Mouse (Mus musculus): Measurements from ENCODE around the gene Slc6a1. TPM values are rescaled to one million over a fixed set of nuclear protein-coding genes. Genes with fewer than 3 reads are reported as not detected.

The Slc6a1 gene
- total RNA-seq, 2 experiments from 2014 or later: not detected

DNA sequence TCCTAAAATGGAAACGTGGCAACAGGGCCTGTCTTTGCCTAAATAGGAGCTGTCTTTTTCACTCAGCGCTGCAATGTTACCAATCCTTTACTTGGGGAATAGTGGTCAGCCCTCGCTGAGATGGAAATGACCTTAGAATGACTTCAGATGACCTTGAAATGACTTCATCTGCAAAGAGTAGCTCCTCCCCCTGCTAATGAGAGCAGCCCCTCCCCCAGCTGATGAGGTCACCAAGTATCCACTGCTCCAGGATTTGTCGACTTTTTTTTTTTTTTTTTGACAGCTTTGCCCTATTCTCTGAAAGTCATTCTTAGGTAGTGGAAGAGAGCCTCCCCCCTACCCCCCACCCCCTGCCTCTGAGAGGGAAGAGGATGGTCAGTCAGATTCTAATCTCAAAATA lies 3.0 kb downstream of the Slc6a1 start:
- ATAC-seq (replicated peaks; ENCODE audit: low FRiP score, poor library complexity, severe bottlenecking): no peak

DNA sequence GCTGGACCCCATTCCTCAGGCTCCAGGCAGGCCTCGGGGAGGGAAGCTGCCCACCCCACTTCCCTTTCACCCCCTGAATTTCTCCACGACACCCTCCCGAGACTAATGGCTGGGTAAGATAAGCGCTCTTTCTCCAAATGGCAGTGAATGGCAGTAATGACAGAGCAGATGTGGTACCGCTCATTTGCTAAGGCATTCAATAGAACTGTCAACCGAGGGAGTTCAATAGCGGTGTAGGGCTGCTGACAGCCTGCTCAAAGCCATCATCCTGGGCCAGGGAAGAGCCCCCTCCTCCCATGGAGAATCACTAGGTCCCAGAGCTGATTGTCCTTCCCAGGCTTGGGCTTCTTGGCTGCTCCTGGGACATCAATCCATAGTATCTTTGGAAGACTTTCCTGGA lies 6.7 kb downstream of the Slc6a1 start:
- ATAC-seq (replicated peaks; ENCODE audit: low FRiP score, poor library complexity, severe bottlenecking): no peak

DNA sequence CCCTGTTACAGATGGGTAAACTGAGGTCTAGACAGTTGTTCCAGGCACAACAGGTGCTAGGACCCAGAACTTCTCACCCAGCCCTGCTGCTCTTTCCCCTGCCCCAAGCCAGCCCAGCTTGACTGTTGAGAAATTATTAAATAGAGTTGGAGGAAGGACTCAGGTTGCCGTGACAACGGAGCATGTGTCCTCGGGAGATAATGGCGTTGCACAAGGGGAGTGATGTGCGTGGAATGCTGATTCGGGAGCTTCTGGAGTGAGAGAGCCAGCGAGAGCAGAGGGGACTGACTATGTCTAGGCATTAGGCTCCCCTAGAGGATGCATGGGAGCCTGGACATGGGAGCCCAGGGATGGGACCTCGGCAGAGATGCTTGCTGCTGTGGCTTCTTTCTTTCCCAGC lies 7.7 kb downstream of the Slc6a1 start:
- no peak for ATAC-seq (replicated peaks; ENCODE audit: low FRiP score, poor library complexity, severe bottlenecking)

DNA sequence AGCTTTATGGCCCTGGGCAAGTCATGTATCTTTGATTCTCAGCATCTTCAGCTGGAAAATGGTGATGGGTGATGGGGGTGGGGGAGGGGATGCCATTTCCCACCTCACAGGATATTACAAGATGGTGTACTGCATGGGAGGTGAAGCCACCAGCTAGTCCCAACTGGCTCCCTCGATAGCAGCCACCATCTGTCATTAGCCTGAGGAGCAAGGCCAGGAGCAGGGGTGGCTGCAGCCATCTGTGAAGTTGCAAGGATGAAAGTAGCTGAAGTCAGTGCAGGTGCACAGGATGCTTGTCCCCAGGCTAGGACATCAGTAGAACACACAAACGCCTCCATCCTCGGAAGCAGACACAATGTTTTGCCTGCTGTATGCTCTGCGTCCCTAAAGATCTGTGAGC lies 8.5 kb downstream of the Slc6a1 start:
- ATAC-seq (replicated peaks; ENCODE audit: low FRiP score, poor library complexity, severe bottlenecking): no peak

DNA sequence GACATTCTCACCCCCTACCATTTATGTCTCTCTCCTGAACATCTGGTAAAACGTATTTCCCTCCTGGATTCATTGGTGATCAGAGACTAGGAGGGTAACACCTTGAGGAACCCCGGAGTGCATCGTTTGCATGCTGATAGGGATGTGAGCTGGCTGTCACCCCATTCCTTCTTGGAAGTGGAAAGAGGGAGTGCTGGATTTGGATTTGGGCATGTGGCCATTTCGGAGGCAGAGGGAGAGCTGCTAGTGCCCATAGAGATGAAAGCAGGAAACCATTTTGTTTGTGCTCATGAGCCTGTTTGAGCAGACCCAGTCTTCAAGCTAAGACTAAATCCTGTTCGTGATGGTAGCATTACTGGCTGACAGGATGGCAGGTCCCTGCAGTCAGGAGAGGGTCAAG lies 9.0 kb downstream of the Slc6a1 start:
- no peak for ATAC-seq (replicated peaks; ENCODE audit: low FRiP score, poor library complexity, severe bottlenecking)

DNA sequence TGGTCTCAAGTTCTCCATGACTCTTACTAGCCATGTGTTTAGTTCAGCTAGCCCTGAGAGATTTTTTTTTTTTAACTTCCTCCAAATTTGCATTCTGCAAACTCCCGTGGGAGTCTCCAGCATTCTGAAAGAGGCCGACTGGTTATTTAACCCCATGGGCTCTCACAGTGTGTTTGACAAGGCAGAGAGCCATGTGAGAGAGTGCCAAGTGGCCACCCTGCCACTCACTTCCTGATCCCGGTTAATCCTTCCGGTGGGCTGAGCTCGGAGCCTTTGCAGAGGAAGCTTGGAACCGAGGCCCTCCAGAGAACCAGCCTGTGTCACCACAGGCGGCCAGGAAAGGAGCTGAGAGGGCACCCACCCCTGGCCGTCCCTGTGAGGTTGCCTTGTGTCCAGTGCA lies 11.1 kb downstream of the Slc6a1 start:
- no peak for ATAC-seq (replicated peaks; ENCODE audit: low FRiP score, poor library complexity, severe bottlenecking)

DNA sequence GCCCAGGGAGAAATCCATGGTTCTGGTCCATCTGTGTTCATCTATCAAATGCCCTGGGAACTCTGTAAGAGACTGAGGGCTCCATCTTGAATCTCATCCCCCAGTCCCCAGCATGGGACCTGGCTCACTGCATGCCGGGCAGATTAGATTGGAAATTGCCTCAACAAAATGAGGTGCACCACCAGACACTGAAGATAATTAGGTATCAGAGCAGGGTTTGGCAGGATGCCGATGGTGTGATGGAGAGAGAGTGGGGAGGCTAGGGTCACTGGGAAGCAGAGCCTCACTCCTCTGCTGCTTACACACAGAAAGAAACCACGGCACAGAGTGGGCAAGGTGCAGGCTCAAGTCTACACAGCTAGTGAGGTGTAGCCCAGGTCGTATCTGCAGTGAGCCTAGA lies 12.7 kb downstream of the Slc6a1 start:
- no peak for ATAC-seq (replicated peaks; ENCODE audit: low FRiP score, poor library complexity, severe bottlenecking)

DNA sequence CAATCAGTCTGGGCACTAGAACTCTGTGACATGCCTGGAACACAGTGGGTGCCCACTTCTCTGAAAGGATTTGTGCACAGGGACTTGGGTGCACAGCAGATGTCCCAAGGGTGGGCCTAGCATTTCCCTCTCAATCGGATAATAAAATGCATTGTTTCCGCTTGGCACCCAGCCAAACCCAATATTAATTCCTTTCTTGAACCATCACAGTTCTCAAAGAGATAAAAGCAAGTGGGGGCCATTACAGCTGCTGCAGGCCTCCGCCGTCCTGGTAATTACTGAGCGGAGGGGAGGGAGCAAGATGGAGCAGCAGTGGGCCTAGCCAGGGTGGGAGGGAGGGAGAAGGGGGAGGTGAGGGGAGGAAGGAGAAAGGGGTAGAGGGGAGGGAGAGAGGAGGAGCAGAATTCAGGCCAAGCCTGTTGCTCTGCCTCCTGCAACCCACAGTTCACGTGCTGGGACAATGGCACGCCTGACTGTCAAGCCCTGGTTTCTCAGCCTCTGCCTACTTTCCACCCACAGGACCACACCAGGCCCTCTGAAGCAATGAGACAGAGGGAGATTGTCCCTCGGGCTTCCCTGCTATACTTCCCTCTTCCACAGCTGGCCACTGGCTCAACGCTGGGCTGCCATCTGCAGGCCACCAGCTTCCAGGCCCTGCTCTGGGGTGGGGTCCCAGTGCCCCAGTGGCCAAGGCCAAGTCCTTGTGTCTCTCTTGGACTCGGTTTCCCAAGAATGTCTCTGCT lies 15.0 kb downstream of the Slc6a1 start:
- no peak for ATAC-seq (replicated peaks; ENCODE audit: low FRiP score, poor library complexity, severe bottlenecking)

DNA sequence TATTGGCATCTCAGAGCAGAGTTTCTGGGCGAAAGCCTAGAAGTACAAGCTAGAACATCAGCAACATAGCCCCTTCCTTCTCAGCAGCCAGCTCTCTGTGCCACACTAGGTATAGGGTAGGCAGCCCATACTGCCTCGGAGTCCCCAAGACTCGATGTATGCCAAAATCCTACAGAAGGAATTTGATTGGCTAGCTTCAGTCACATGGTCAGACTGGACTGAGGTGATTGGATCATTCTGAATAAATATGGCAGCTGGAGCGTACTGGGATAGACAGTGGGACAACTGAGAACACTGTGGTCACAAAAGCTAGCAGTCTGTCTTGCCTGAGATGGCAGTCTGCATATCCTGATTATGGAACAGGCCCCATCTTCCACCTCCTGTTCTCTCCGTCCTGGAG lies 17.3 kb downstream of the Slc6a1 start:
- no peak for ATAC-seq (replicated peaks; ENCODE audit: low FRiP score, poor library complexity, severe bottlenecking)

DNA sequence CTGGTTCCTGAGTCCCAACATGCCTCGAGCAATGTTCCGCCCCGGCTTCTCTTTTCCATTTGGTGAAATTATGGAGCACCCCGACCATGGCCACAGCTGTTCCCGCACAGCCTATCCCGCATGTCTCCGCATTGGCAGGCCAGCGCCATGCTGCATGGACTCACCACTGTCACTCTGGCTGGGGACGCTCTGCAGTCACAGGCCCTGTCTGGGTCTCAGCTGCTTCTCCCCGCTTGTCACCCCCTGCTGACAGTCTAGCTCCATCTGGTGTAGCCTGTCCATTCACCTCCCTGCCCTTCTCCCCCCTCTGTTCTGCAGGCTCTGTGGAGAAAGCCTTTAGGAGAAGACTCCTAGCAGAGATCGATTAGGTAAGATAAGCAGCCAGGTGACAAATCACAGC lies 18.3 kb downstream of the Slc6a1 start:
- no peak for ATAC-seq (replicated peaks; ENCODE audit: low FRiP score, poor library complexity, severe bottlenecking)

DNA sequence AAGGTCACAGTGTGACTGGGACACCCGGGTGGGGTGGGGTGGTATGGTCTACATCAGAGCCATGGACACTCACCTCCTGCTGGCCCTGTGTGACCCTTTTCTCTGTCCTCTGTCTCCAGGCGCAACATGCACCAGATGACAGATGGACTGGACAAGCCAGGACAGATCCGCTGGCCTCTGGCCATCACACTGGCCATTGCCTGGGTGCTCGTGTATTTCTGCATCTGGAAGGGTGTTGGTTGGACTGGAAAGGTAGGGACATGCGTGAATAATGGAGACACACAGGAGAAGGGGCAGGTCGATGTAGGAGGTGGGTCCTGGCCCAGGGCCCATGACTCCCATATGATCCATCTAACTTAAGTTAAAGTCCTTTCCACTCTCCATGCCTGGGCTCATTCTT lies 22.2 kb downstream of the Slc6a1 start:
- ATAC-seq (replicated peaks; ENCODE audit: low FRiP score, poor library complexity, severe bottlenecking): no peak

DNA sequence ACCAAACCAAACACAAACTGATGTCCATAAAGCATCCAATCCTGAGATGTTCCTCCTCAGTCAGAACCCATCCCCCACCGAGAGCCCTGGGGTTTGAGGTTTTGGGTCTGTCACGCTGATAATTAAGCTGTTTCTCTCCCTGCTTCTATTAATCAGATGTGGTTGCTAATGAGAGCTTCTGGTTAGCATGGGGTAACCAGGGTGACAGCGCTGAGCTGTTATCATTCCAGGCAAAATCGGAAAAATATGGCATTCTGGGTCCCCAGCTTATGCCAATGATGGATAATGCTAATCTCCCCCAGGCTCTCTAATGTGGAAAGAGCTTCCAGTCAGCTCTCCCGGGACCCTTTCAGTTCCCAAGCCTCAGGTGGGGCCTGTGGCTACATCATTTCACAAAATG lies 38.1 kb downstream of the Slc6a1 start:
- no peak for ATAC-seq (replicated peaks; ENCODE audit: low FRiP score, poor library complexity, severe bottlenecking)

DNA sequence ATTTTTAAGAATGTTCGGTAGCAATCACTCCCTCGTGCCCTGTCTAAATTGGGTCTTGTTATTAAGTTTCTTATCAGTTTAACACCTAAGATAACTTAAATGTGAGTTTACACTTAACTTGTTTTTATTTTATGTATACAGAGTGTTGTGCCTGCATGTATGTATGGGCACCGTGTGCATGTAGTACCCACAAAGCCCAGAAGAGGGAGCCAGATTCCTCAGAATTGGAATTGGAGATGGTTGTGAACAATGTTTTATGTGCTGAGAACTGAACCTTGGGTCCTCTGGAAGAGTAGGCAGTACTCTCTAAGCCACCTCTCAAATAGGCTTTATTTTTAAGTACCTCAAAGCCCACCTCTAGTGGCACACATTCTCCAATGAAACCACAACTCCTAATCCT lies 38.7 kb downstream of the Slc6a1 start:
- no peak for ATAC-seq (replicated peaks; ENCODE audit: low FRiP score, poor library complexity, severe bottlenecking)

DNA sequence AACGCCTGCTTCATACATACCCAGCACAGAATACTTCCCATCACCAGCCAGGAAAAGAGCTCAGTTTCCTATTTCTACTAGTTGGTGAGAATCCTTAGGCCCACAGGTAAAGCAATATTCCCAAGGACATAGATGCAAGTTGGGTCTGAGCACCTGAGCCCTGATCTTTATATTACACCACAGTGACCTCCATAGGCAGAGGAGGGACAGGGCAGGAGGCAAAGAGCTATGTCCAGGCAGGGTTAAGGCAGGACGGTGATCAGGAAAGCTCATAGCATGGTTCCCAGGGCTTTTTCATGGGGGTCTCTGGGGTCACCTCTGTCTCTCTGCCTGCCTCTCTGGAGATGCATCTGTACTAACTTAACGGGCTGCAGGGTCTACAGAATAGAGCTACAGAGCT lies 40.5 kb downstream of the Slc6a1 start:
- no peak for ATAC-seq (replicated peaks; ENCODE audit: low FRiP score, poor library complexity, severe bottlenecking)

DNA sequence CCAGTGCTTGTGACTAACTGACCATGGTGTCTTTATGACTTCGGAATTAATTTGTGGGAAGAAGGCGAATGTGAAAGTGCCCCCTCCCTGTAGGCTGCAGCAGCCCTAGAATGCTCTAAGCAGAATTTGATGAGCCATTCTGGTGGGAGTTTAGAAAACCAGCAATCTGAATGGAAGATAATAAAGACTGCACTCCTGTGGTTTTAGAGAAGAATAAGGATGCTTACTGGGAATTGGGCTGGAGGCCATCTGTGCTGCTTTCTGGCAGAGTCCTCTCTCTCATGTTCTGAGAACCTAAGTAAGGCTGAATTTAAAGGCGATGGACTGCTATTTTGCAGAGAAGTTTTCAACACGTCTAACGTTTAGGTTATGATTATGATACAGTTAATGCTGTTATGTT lies 42.4 kb downstream of the Slc6a1 start:
- ATAC-seq (replicated peaks; ENCODE audit: low FRiP score, poor library complexity, severe bottlenecking): no peak

DNA sequence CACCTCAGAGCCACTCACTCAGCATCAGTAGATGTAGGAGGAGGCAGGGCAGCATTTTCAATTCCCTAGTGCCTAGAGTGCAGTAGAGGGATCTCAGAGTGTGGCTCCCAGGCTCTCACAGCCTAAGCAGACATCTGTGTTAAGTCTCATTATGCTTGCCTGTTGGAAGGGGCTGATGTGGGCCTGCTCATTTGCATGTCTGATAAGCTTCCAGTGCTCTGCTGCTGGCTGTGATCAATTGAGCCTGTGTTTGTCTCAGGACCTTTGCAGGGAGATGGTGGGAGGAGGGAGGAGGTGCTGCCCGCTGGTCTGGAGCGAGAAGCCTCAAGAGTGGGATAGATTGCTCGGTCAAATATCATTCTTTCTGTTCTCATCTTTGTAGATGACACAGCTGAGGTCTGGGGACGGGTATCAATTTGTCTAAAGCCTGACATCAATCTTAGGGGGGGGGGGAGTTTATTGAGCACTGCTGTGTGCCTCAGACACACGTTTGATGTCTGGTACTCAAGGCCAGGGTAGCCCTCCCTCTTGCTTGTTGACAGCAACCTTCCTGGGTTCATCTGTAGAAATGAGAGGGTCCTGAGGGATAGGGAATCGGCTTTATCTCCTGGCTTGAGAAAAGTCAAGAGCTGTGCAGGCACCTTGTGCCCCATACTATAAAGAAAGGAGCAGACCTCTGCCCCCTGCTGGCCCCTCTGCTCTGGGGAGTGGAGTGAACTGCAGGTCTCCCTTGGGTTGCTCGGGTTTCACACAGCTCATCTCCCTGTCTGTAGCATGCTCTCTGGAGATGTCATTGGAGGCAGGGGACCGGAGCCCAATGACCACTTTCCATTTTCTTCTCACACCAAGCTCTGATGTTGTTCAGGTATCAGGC lies 47.4 kb downstream of the Slc6a1 start:
- ATAC-seq (replicated peaks; ENCODE audit: low FRiP score, poor library complexity, severe bottlenecking): no peak

DNA sequence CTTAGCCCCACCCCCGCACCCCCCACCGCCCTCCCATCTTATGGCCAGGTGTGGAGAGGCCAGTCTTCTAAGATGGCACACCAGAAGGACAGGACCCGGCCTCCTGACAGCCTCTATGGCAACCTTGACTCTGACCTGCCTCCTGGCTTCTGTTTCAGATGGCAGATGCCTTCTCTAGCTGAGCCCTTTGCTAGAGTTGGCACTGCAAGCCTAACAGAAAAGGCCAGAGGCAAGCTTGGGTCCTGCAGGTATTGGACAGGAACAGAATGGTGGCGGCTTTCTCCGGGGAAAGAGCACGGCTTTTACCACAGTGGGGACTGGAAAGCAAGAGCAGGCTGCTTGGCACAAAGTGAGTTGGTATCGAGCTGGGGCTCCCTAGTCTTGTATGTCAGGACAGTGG lies 49.5 kb downstream of the Slc6a1 start:
- ATAC-seq (replicated peaks; ENCODE audit: low FRiP score, poor library complexity, severe bottlenecking): no peak

DNA sequence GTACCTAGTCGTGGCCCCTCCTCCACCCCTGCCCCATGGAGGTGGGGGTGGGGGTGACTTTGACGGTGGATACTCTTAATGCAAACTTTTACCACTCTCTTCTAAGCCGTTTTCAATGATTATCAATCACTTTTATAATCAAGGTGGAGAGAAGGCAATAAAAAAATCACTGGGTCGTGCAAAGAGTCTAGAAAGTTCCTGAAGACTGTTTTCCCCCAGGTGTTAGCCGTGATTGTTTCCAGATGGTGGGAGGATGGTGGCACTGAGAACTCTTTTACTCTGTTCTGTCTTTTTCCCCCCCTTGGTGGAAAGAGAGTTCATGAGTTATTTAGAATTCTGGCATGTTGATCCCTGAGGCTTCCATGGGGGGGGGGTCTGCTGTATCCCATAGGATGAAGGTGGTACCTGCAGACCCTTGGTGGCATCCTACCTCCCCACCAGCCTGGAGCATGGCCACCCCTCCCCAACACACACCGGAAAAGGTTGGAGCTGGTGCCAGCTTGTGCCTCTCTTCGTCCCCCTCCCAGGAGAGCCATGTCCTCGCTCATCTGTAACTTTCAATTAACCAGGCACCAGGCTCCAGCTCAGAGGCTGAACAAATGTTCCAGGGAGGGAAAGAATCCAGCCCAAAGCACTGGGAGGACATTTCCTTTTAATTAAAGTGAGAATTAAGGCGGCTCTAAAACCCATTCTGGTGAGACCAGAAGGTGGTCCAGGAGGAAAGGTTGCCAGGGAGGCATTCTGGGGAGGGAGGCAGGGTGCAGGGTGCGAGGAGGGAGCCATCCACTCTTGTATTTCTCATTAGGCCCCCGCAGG lies 53.9 kb downstream of the Slc6a1 start:
- no peak for ATAC-seq (replicated peaks; ENCODE audit: low FRiP score, poor library complexity, severe bottlenecking)

DNA sequence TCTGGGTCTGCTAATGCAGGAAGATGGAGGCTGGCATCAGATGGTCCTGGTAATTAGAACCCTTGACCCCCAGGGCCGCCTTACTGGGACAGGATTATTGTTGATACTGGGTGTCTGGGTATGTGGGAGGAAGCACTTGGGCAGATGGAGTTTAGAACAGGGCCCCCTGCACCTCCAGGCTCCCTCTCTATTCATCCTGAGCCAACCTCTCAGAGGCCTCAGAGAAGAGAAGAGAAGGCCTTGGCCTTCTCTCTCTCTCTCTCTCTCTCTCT lies 54.4 kb downstream of the Slc6a1 start:
- ATAC-seq (replicated peaks; ENCODE audit: low FRiP score, poor library complexity, severe bottlenecking): no peak

DNA sequence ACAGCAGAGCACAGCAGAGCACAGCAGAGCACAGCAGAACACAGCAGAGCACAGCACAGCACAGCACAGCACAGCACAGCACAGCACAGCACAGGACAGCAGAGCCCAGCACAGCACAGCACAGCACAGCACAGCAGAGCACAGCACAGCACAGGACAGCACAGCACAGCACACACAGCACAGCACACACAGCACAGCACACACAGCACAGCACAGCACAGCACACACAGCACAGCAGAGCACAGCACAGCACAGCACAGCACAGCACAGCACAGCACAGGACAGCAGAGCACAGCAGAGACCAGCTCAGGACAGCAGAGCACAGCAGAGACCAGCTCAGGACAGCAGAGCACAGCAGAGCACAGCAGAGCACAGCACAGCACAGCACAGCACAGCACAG lies 58.9 kb downstream of the Slc6a1 start:
- peak; percentile 72; the same call in 1 of the 2 replicates for ATAC-seq (replicated peaks; ENCODE audit: low FRiP score, poor library complexity, severe bottlenecking)

DNA sequence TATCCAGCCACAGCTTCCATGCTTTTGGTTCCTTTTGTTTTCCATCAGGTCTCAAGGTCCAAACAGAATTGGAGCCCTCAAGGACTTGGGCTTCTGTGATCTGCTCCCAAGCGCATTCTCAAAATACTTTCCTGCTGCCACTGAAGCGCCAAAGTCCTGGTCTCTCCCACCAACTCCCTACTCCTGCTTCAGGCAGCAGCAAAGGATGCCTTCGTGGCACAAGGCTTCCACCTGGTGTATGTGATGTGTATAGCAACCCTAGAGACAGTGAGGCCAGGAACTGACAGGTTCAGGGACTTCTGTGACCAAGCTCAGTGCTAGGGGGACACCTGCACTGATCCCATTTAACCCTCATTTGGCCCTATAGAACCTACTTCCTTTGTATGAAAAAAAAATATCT lies 61.3 kb downstream of the Slc6a1 start:
- no peak for ATAC-seq (replicated peaks; ENCODE audit: low FRiP score, poor library complexity, severe bottlenecking)
